Mouse (Mus musculus) MEL (cell line): ENCODE measurements around the gene BC052040. TPM values are rescaled to one million over a fixed set of nuclear protein-coding genes. Genes with fewer than 3 reads are reported as not detected.

Experiments
- DNase-seq: peaks from one replicate; pipeline ENCODE4 v3.0.0; 2011; ENCODE audit warnings: low read depth, low spot score
- H3K27ac ChIP-seq: 2 replicates; pipeline ENCODE4 v1.5.1; 2012; ENCODE audit warnings: low read depth, mild to moderate bottlenecking, control low read depth, low read length, moderate library complexity; ENCODE audit not compliant: control insufficient read depth
- H3K27me3 ChIP-seq, 2 experiments: fragments of 150-350 bp in 1 of 2; sonication (generic) in 1 of 2; 2 replicates each; pipeline ENCODE4 v1.6.1; 2012; ENCODE audit warnings: low read length in 2 of 2, mild to moderate bottlenecking in 2 of 2, improper control_type of control experiment in 1 of 2, moderate library complexity in 1 of 2; ENCODE audit not compliant: insufficient read depth in 2 of 2, control insufficient read depth in 1 of 2
- H3K36me3 ChIP-seq, 2 experiments: 2 replicates each; pipeline ENCODE4 v1.6.1; 2012 to 2014; ENCODE audit warnings: low read length in 2 of 2, improper control_type of control experiment in 1 of 2, inconsistent platforms in 1 of 2, mild to moderate bottlenecking in 1 of 2; ENCODE audit not compliant: insufficient read depth in 2 of 2, control insufficient read depth in 1 of 2
- H3K4me1 ChIP-seq, 2 experiments: fragments of 150-350 bp in 1 of 2; sonication (generic) in 1 of 2; 2 replicates each; pipeline ENCODE4 v1.6.1; 2012; ENCODE audit warnings: low read length in 2 of 2, improper control_type of control experiment in 1 of 2, mild to moderate bottlenecking in 1 of 2; ENCODE audit not compliant: insufficient read depth in 2 of 2, control insufficient read depth in 1 of 2
- H3K4me3 ChIP-seq, 2 experiments: fragments of 150-350 bp in 1 of 2; sonication (generic) in 1 of 2; 2 replicates each; pipeline ENCODE4 v1.5.1; 2012; ENCODE audit warnings: low read depth in 2 of 2, low read length in 2 of 2, mild to moderate bottlenecking in 2 of 2, moderate library complexity in 2 of 2, control low read depth in 1 of 2, improper control_type of control experiment in 1 of 2; ENCODE audit not compliant: control insufficient read depth in 1 of 2, insufficient read depth in 1 of 2
- H3K79me2 ChIP-seq: 2 replicates; pipeline ENCODE4 v1.6.1; 2012; ENCODE audit warnings: mild to moderate bottlenecking, low read length, moderate library complexity; ENCODE audit not compliant: control insufficient read depth, poor library complexity, insufficient read depth
- H3K9ac ChIP-seq: 2 replicates; pipeline ENCODE4 v1.6.1; 2012; ENCODE audit warnings: low read depth, mild to moderate bottlenecking, control low read depth, low read length, moderate library complexity; ENCODE audit not compliant: control insufficient read depth, poor library complexity, severe bottlenecking
- H3K9me3 ChIP-seq: fragments of 150-350 bp; sonication (generic); replicated peaks from 2 replicates; pipeline ENCODE4 v1.6.1; 2012; ENCODE audit warnings: mild to moderate bottlenecking, low read length, improper control_type of control experiment, moderate library complexity; ENCODE audit not compliant: insufficient read depth
- CHD1 ChIP-seq: IDR thresholded peaks from 2 replicates; pipeline ENCODE4 v1.6.1; 2012; ENCODE audit warnings: low read depth, mild to moderate bottlenecking, inconsistent platforms, low read length, improper control_type of control experiment
- ETS1 ChIP-seq: IDR thresholded peaks from 2 replicates; pipeline ENCODE4 v1.6.1; 2012; ENCODE audit warnings: low read depth, mild to moderate bottlenecking, inconsistent platforms, low read length, improper control_type of control experiment, moderate library complexity
- HCFC1 ChIP-seq: IDR thresholded peaks from 2 replicates; pipeline ENCODE4 v1.6.1; 2012; ENCODE audit warnings: low read depth, mild to moderate bottlenecking, inconsistent platforms, low read length, improper control_type of control experiment, moderate library complexity
- JUND ChIP-seq: IDR thresholded peaks from 2 replicates; pipeline ENCODE4 v1.6.1; 2011; ENCODE audit warnings: low read depth, mild to moderate bottlenecking, improper control_type of control experiment, low read length
- MAFK ChIP-seq: IDR thresholded peaks from 2 replicates; pipeline ENCODE4 v1.6.1; 2011; ENCODE audit warnings: low read depth, mild to moderate bottlenecking, low read length, improper control_type of control experiment, borderline replicate concordance
- MYB ChIP-seq: IDR thresholded peaks from 2 replicates; pipeline ENCODE4 v1.6.1; 2011; ENCODE audit warnings: mild to moderate bottlenecking, low read depth, low read length, improper control_type of control experiment
- MYC ChIP-seq: IDR thresholded peaks from 2 replicates; pipeline ENCODE4 v1.6.1; 2011; ENCODE audit warnings: low read depth, mild to moderate bottlenecking, low read length, improper control_type of control experiment, moderate library complexity
- POLR2AphosphoS5 ChIP-seq: IDR thresholded peaks from 2 replicates; pipeline ENCODE4 v1.6.1; 2012; ENCODE audit warnings: low read depth, borderline replicate concordance, mild to moderate bottlenecking, inconsistent platforms, low read length, moderate library complexity, mixed read lengths
- RAD21 ChIP-seq: IDR thresholded peaks from 2 replicates; pipeline ENCODE4 v1.6.1; 2011; ENCODE audit warnings: mild to moderate bottlenecking, low read depth, low read length, improper control_type of control experiment
- RCOR1 ChIP-seq: IDR thresholded peaks from 2 replicates; pipeline ENCODE4 v1.6.1; 2012; ENCODE audit warnings: low read depth, mild to moderate bottlenecking, inconsistent platforms, low read length, improper control_type of control experiment
- SIN3A ChIP-seq: IDR thresholded peaks from 2 replicates; pipeline ENCODE4 v1.6.1; 2012; ENCODE audit warnings: low read length, improper control_type of control experiment, inconsistent platforms
- SMC3 ChIP-seq: IDR thresholded peaks from 2 replicates; pipeline ENCODE4 v1.6.1; 2011; ENCODE audit warnings: low read depth, low read length, improper control_type of control experiment
- TAL1 ChIP-seq: IDR thresholded peaks from 2 replicates; pipeline ENCODE4 v1.6.1; 2012; ENCODE audit warnings: mild to moderate bottlenecking, inconsistent platforms, low read length, moderate library complexity, mixed read lengths
- TBP ChIP-seq: IDR thresholded peaks from 2 replicates; pipeline ENCODE4 v1.8.0; 2011; ENCODE audit warnings: low read depth, low read length, improper control_type of control experiment
- ZKSCAN1 ChIP-seq: IDR thresholded peaks from 2 replicates; pipeline ENCODE4 v1.6.1; 2012; ENCODE audit warnings: low read depth, mild to moderate bottlenecking, inconsistent platforms, low read length, improper control_type of control experiment, moderate library complexity
- polyA plus RNA-seq, 2 experiments: library from polyadenylated mRNA; stranded (reverse) in 1 of 2; unstranded in 1 of 2; fragments of >175 nt in 1 of 2; fragments of >200 nt in 1 of 2; gene quantifications; 2 replicates each; pipeline versions ENCODE4 v1.2.1 to v1.2.4; 2012; ENCODE audit warnings: low replicate concordance in 2 of 2, low read depth in 1 of 2; ENCODE audit not compliant: insufficient read length in 2 of 2, insufficient read depth in 1 of 2, missing spikeins in 1 of 2
- total RNA-seq: library from RNA; depleted of rRNA; stranded (reverse); fragments of 300-350 nt; gene quantifications from 2 replicates; pipeline ENCODE4 v1.2.3, GENCODE M21; 2012

The BC052040 gene
- total and polyA plus RNA-seq, 3 experiments, result 5.3 to 18.2 TPM; not detected in 1

- Histone ChIP-seq H3K4me3 (no peak overlapping the region), H3K27me3 (no peaks in the 10 kb centered on the region)
- TF ChIP-seq ETS1 (no peak), TAL1 (no peak), SIN3A (no peak), RCOR1 (no peak), MAFK (no peak)
These were observed 91.6 kb downstream of the BC052040 start for GRCm38 (mm10) chr2:115673054-115673660.

GRCm38 (mm10) chr2:115678786-115679185 is 97.3 kb downstream of the BC052040 start:
- no peaks in the 10 kb centered on the region; a peak in 2 of 4 replicates for H3K36me3 ChIP-seq
- no peak overlapping the region for H3K4me3 ChIP-seq
- no peak overlapping the region for H3K9ac ChIP-seq
- H3K27ac ChIP-seq, result no peak overlapping the region
- no peaks in the 10 kb centered on the region for H3K9me3 ChIP-seq
- no peak for TF ChIP-seq MYB
- no peak for TF ChIP-seq JUND
- H3K4me1 ChIP-seq, result no peaks in the 10 kb centered on the region
- H3K27me3 ChIP-seq, result no peaks in the 10 kb centered on the region
- no peak for DNase-seq
- H3K79me2 ChIP-seq, result no peaks in the 10 kb centered on the region

More at GRCm38 (mm10) chr2:115673054-115673660, 91.6 kb downstream of the BC052040 start:
- H3K27ac ChIP-seq, result no peak overlapping the region
- no peaks in the 10 kb centered on the region for H3K9me3 ChIP-seq
- no peak overlapping the region for H3K9ac ChIP-seq
- no peaks in the 10 kb centered on the region; a peak in 2 of 4 replicates for H3K36me3 ChIP-seq
- no peaks in the 10 kb centered on the region for H3K79me2 ChIP-seq
- H3K4me1 ChIP-seq, result no peaks in the 10 kb centered on the region; a peak in 1 of 4 replicates
- no peak for DNase-seq

GRCm38 (mm10) chr2:115685250-115685649 is 103.7 kb downstream of the BC052040 start:
- Histone ChIP-seq H3K4me1 (no peaks in the 10 kb centered on the region), H3K79me2 (no peaks in the 10 kb centered on the region), H3K27ac (no peak overlapping the region), H3K27me3 (no peaks in the 10 kb centered on the region), H3K36me3 (peaks cover 0 to 4% of the 10 kb centered on the region in 2 experiments; a peak in 3 of 4 replicates), H3K4me3 (no peak overlapping the region), H3K9ac (no peak overlapping the region), H3K9me3 (no peaks in the 10 kb centered on the region)
- no peak for DNase-seq
- TF ChIP-seq POLR2AphosphoS5 (no peak), TBP (no peak), RAD21 (no peak), ZKSCAN1 (no peak), TAL1 (no peak), MYC (no peak), HCFC1 (no peak), RCOR1 (no peak), SIN3A (no peak), CHD1 (no peak), SMC3 (no peak), MAFK (no peak)
